Mouse (Mus musculus) CD4-positive, CD25-positive, alpha-beta regulatory T cell, adult 4 months (primary cell): ENCODE results near the gene Erich6. TPM values are rescaled to one million over a fixed set of nuclear protein-coding genes. Genes with fewer than 3 reads are reported as not detected.

Experiments used
- ATAC-seq: one replicate; pipeline ENCODE4 v1.8.0; 2017
- polyA plus RNA-seq, 2 experiments: library from polyadenylated mRNA; unstranded; fragments of 100-300 nt; shearing (Covaris generic); gene quantifications; one replicate each; pipeline ENCODE4 v1.2.1; 2017

The Erich6 gene
- not detected for polyA plus RNA-seq

DNA sequence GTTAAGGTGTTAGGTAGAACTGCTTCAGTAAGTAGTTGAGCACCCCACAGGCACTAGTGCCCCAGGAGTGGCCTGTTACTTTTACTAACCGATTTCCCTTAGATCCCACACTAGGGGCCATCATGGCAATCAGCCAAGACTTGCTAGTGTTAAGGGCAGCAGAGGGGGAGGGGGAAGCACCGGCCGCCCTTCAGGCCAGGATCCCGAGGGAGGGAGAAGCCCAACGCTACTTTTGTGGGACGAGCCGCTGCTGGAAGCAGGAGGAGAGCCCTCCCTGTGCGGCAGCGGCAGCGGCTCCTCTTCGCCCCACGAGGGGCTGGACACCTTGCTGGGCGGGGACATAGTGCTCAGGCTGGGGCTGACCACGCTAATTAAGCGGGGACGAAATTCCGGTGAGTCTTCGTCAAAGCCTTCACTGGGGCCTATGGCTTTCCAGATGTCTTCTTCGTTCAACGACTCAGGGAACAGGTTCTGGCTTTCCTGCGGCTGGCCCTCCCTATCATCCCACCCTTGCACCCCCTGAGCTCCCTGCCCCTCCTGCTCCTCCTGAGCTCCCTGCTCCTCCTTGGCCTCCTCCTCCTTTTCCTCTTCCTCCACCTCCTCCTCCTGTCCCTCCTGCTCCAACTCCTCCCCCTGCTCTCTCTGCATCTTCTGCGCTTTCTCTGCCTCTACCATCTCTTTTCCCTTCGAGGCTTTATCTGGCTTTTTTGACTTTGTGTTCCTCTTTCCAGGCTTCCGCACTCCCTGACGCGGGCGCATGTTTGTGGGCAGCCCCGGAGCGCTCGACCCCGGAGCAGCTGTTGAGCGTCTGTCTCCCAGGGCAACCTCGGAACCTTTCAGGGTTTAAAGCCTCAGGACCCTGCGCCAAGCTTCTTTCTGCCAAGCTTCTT lies at the start of gene Erich6:
Gene Erich6 (minus strand): TSS at position 802 of the 890 bp plus-strand sequence.
- no peak for ATAC-seq

- ATAC-seq: no peak
Observed at GRCm38 (mm10) chr3:58686206-58686921, 49.4 kb upstream of the Erich6 start.

GRCm38 (mm10) chr3:58685396-58685795 lies 48.4 kb upstream of the Erich6 start:
- ATAC-seq: no peak

GRCm38 (mm10) chr3:58683346-58683745 lies 46.3 kb upstream of the Erich6 start:
- ATAC-seq: no peak

DNA sequence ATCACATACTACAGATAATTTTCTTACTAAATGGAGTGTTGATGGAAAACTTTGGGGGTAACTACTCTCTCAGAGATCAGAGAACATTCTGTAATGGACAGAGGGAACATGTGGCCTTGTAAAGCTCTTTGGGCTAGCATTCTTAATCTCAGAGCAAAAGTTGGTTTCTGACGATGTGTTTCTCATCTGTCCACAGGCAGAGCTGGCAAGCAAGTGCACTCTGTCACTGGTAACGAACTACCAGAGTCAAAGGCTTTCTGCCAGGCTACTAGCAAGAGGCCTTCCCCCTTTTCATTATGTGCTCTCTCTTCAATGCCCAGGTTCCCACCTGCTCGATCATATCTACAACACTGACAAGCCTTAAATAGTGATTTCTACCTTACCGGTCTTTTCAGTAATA lies 45.3 kb upstream of the Erich6 start:
- ATAC-seq: no peak

- ATAC-seq: no peak
Observed at GRCm38 (mm10) chr3:58681831-58682230, 44.8 kb upstream of the Erich6 start.

- no peak for ATAC-seq
Observed at GRCm38 (mm10) chr3:58680943-58681637, 44.1 kb upstream of the Erich6 start.

DNA sequence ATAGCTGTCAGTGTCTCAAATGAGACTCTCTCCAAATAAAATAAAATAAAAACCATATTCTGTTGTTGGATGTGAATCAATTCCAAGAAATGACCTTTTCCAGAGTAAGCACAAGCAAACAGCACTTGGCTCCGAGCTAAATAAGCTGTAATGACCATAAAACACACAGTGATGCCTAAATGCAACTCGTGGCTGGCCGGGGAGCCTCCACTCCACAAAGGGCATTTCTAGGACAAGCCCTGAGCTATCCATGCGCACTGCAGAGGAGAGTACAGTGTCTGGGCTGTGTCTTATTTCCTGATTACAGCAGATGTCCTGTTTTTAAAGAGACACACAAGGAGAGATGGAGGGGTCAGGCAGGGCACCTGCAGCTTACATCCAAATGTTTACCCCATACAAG lies 43.0 kb upstream of the Erich6 start:
- ATAC-seq: no peak

GRCm38 (mm10) chr3:58678905-58679304 lies 41.9 kb upstream of the Erich6 start:
- no peak for ATAC-seq

DNA sequence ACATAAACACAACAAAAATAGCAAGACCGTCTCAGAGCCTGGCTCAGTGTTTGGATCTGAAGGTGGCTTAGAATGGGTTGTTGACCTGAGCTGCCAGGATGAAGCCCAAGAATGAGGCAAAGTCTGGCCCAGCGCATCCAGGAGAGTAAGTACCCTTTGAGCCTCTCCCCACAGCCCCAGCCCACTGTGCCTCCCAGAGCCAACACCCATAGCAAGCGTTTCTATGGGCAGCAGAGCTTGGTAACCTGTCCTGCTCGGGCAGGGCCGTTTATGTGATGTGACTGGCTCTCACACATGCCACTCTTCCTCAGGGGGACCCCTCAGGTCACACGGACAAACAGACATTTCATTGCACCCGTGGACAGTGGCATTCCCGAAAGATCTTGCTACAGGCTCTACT lies 41.4 kb upstream of the Erich6 start:
- ATAC-seq: no peak

- no peak for ATAC-seq
Observed at GRCm38 (mm10) chr3:58677615-58678014, 40.6 kb upstream of the Erich6 start.

GRCm38 (mm10) chr3:58673295-58673694 lies 36.3 kb upstream of the Erich6 start:
- ATAC-seq: no peak

- no peak for ATAC-seq
Observed at GRCm38 (mm10) chr3:58672481-58673183, 35.6 kb upstream of the Erich6 start.

- no peak for ATAC-seq
Observed at GRCm38 (mm10) chr3:58671616-58672250, 34.7 kb upstream of the Erich6 start.

GRCm38 (mm10) chr3:58663970-58664369 lies 27.0 kb upstream of the Erich6 start:
- no peak for ATAC-seq

- ATAC-seq: no peak
Observed at GRCm38 (mm10) chr3:58660636-58661035, 23.6 kb upstream of the Erich6 start.

DNA sequence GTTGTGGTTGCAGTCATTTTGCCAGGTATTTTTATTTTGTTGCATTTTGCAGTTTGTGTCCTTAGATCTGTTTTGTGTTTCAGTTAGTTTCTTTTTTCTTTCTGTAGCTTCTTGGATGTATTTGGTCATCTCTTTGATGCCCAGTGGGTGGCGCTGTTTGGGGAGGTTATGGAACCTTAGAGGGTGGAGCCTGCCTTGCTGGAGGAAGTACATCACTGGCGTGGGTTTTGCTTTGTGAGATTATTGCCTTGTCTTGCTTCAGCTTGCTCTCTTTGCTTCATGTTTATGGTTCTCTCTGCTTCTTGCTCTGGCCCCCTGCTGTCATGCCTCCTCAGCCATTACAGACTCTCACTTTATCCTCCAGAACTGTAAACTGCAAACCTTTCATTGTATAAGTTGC lies 20.3 kb upstream of the Erich6 start:
- peak; percentile 86 for ATAC-seq

- ATAC-seq: peak; percentile 66
Observed at GRCm38 (mm10) chr3:58655362-58656130, 18.5 kb upstream of the Erich6 start.

DNA sequence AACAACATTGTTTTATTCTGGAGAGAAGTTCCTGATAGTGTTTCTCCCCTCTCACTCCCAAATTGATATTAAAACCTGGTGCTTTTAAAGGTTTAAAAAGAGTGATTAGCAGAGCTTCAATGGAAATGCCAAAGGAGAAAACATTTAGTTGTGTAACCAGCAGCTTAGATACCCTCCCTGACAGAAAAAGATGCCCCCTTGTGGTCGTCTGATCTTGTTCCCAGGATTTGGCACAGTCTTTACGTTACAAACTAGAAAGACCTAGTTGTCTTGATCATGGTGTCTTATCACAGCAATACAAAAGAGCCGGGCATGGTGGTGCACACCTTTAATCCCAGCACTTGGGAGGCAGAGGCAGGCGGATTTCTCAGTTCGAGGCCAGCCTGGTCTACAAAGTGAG lies 16.9 kb upstream of the Erich6 start:
- ATAC-seq: no peak

DNA sequence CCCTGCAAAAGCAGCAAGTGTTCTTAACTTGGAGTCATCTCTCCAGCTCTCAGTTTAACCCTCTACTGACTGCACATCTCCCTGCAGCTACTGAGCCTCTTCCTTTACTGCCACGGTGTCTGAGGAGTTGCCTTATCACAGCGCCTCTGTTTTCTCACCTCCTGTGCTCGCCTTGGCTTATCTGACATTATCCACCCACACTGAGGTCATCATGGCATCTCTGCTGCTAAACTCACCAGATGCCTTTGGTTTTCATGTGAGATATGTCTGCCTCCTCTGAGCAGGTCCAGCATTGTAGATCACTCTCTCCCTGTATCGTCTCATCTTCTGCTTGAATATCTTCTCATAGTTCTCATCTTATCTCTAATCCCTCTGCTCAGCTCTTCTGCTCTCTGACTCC lies 13.3 kb upstream of the Erich6 start:
- no peak for ATAC-seq

GRCm38 (mm10) chr3:58647179-58647578 lies 10.2 kb upstream of the Erich6 start:
- no peak for ATAC-seq
